Mouse (Mus musculus) heart, embryonic 13.5 days (tissue): ENCODE data around the gene Mapk8ip1. TPM values are rescaled to one million over a fixed set of nuclear protein-coding genes. Genes with fewer than 3 reads are reported as not detected.

Source experiments
- ATAC-seq: fragments of 200-750 bp; cut with Nextera tagmentation; 2 replicates; pipeline ENCODE4 v1.8.0; 2017; ENCODE audit warnings: moderate TSS enrichment; ENCODE audit not compliant: insufficient number of reproducible peaks, low FRiP score, low TSS enrichment; ENCODE audit errors: extremely low read depth
- H3K27ac ChIP-seq: fragments of 300-500 bp; sonication (generic); replicated peaks from 2 replicates; pipeline ENCODE4 v1.5.1; 2015; ENCODE audit warnings: moderate library complexity, mild to moderate bottlenecking, inconsistent platforms
- H3K27me3 ChIP-seq: fragments of 300-500 bp; sonication (generic); replicated peaks from 2 replicates; pipeline ENCODE4 v1.6.1; 2015; ENCODE audit warnings: mild to moderate bottlenecking, inconsistent platforms
- H3K36me3 ChIP-seq: fragments of 300-500 bp; sonication (generic); 2 replicates; pipeline ENCODE4 v1.6.1; 2015; ENCODE audit warnings: mild to moderate bottlenecking, inconsistent platforms
- H3K4me1 ChIP-seq: fragments of 300-500 bp; sonication (generic); 2 replicates; pipeline ENCODE4 v1.6.1; 2015; ENCODE audit warnings: inconsistent platforms
- H3K4me2 ChIP-seq: fragments of 300-500 bp; sonication (generic); 2 replicates; pipeline ENCODE4 v1.6.1; 2015; ENCODE audit warnings: inconsistent platforms, mild to moderate bottlenecking, moderate library complexity
- H3K4me3 ChIP-seq: fragments of 300-500 bp; sonication (generic); 2 replicates; pipeline ENCODE4 v1.5.1; 2015; ENCODE audit warnings: moderate library complexity, mild to moderate bottlenecking, inconsistent platforms
- H3K9ac ChIP-seq: fragments of 300-500 bp; sonication (generic); 2 replicates; pipeline ENCODE4 v1.6.1; 2015; ENCODE audit warnings: inconsistent platforms, mild to moderate bottlenecking, moderate library complexity
- H3K9me3 ChIP-seq: fragments of 300-500 bp; sonication (generic); 2 replicates; pipeline ENCODE4 v1.6.1; 2016; ENCODE audit warnings: inconsistent platforms
- WGBS: fragments of 180-500 bp; shearing (Covaris S2); methylation state at CpG from one replicate; pipeline ENCODE4 v1.1.7; 2015; ENCODE audit warnings: mixed read lengths; 5-methylcytosine and 5-hydroxymethylcytosine counted together
- polyA plus RNA-seq: library from polyadenylated mRNA; unstranded; fragments of >200 nt; fragmentation: Nextera tagmentation; extraction: Ambion mirVana; gene quantifications from 2 replicates; pipeline ENCODE4 v1.2.1, GENCODE M21; 2015

Mapk8ip1 gene
- polyA plus RNA-seq, result 6.5 and 7.5 TPM in 2 replicates

DNA sequence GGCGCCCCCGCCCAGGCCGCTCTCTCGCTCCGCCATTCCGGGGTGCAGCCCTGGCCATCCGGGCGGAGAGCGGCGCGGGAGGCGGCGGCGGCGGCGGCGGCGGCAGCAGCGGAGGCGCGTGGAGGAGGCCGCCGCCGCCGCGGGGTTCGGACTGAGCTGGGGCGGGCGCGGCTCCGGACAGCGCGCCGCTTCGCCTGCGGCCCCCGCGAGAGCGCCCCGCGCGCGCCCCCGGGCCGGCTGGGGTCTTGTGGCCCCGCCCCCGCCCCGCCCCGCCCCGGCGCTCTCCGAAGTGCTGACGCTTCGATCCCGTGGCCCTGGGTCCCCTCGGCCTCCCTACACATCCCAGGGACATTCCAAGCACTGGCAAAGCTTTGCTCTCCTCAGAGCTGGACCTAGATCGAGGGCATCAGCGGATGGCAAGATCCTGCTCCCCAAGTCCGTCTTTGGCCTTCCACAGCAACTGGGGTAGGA is at the start of gene Mapk8ip1:
TSS of gene Mapk8ip1 (minus strand) at position 173 of the 471 bp plus-strand sequence.
- Histone ChIP-seq H3K9me3 (no peaks in the 10 kb centered on the region), H3K4me3 (peak within 1 kb of the TSS; percentile 69), H3K4me2 (peak within 1 kb of the TSS; percentile 96), H3K27ac (no peak within 1 kb of the TSS), H3K9ac (peak within 1 kb of the TSS; percentile 80), H3K27me3 (peaks cover 47% of the 10 kb centered on the region), H3K36me3 (peaks cover 32% of the 10 kb centered on the region), H3K4me1 (peaks cover 7% of the 10 kb centered on the region)
- WGBS, result 4% methylated on average over 27 of the region's 59 CpGs
- ATAC-seq, result peak; percentile 26; the same call in 1 of the 2 replicates

DNA sequence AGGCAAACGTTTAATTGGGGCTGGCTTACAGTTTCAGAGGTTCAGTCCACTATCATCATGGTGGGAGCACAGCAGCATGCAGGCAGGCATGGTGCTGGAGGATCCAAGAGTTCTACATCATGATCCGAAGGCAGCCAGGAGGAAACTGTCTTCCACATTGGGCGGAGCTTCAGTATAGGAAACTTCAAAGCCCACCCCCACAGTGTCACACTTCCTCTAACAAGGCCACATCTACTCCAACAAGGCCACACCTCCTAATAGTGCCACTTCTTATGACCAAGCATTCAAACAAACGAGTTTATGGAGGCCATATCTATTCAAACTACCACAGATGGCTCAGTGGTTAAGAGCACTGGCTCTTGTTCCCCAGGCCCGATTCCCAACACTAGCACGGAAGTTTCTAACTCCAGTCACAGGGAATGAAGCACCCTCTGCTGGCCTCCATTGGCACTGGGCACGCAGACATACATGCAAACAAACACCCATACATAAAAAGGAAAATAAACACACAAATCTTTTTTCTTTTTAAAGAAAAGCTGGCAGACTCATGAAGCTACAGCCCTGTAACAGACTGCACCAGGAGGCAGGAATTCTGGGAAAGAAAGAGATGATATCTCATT is 46.2 kb upstream of the Mapk8ip1 start:
- Histone ChIP-seq H3K9me3 (no peaks in the 10 kb centered on the region), H3K4me3 (no peak overlapping the region), H3K4me2 (no peak overlapping the region), H3K27ac (no peak overlapping the region), H3K4me1 (peaks cover 6% of the 10 kb centered on the region), H3K27me3 (0 out of 2 replicates have a peak, but pooled peaks cover 6% of the 10 kb centered on the region), H3K36me3 (0 out of 2 replicates have a peak, but pooled peaks cover 3% of the 10 kb centered on the region), H3K9ac (no peak overlapping the region)
- ATAC-seq, result no peak
- 67% methylated on average over 7 of the region's 7 CpGs for WGBS

DNA sequence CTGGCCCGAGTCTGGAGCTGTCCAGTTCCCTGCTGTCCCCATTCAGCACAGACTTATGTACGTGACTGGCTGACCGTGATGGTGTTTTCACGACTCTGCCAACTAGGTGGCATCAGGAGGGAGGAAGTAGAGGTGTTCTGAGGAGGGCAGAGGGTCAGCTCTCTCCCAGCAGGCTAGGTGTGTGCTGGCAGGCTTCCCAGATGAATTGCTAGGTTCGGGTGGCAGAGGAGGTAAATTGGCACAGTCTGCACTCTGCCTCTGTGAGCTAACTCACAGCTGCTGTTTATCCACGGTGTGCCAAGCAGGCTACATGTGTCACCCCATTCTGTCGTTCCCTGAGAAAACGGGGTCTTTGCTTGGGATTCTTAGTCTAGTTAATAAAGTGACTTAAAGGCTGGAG is 45.6 kb upstream of the Mapk8ip1 start:
- WGBS, result 74% methylated on average over 8 of the region's 8 CpGs
- Histone ChIP-seq H3K27ac (no peak overlapping the region), H3K36me3 (no peaks in the 10 kb centered on the region), H3K27me3 (0 out of 2 replicates have a peak, but pooled peaks cover 6% of the 10 kb centered on the region), H3K9ac (no peak overlapping the region), H3K9me3 (no peaks in the 10 kb centered on the region), H3K4me1 (peaks cover 11% of the 10 kb centered on the region), H3K4me3 (no peak overlapping the region), H3K4me2 (no peak overlapping the region)
- ATAC-seq, result no peak

DNA sequence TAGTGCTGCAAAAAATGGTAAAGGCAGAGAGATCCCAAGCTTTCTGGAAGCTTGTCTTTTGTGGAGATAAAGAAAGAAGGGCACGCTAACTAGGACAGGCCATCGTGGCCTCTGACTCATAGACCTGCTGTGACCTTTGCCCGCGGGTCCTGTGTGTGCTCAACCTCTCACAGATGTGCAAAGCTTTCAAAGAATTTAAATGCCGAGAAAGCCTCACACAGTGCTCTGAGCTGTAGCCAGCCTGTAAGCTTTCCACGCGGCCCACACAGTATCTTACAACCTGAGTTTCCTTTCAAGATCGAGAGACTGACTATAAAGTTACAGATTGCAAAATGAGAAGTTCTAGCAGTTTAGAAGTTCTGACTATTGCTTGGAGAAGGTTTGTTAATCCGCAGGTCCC is 44.8 kb upstream of the Mapk8ip1 start:
- 57% methylated on average over 9 of the region's 9 CpGs for WGBS
- Histone ChIP-seq H3K4me1 (peaks cover 11% of the 10 kb centered on the region), H3K27me3 (0 out of 2 replicates have a peak, but pooled peaks cover 6% of the 10 kb centered on the region), H3K27ac (no peak overlapping the region), H3K9ac (no peak overlapping the region), H3K4me2 (no peak overlapping the region), H3K36me3 (no peaks in the 10 kb centered on the region), H3K4me3 (no peak overlapping the region), H3K9me3 (no peaks in the 10 kb centered on the region)
- no peak for ATAC-seq

DNA sequence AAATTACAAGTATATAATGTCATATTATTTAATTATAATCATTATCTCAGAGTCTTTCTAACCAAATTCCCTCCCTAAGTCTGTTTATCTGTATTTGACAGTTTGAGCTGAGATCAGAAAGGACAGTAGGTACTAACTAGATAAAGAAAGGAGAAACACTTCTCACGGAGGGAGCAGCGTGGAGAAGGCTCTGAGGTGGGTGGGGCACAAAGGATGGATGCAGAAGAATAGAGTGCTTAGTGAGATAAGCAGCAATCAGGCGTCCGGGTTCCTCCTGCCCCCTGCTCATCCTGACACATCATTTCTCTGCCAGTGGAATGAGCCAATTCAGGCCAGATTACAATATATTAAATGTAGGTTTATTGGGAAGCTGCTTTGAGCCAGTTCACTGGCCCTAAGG is 43.3 kb upstream of the Mapk8ip1 start:
- no peak overlapping the region for H3K27ac ChIP-seq
- peaks cover 11% of the 10 kb centered on the region for H3K4me1 ChIP-seq
- H3K9ac ChIP-seq, result no peak overlapping the region
- H3K9me3 ChIP-seq, result no peaks in the 10 kb centered on the region
- 23% methylated on average over 4 of the region's 4 CpGs for WGBS
- no peak overlapping the region for H3K4me2 ChIP-seq
- ATAC-seq, result no peak
- no peaks in the 10 kb centered on the region for H3K36me3 ChIP-seq
- no peak overlapping the region for H3K4me3 ChIP-seq
- peaks cover 5% of the 10 kb centered on the region for H3K27me3 ChIP-seq

DNA sequence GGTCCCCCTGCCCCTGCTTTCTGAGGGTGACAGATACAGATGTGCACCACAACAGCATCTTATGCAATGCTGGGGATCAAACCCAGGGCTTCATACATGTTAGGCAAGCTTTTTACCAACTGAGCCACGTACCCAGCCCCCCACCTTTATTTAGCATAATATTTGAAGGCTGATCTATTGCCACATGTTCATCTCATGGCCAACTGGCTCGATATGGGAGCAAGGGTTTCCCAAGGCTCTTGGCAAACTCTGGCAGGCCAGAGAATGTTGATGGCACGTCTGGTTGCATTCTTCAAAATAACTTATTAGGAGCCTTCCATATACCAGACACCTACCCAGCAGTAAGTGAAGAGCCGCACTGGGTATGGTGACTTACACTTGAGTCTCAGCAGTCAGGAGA is 42.2 kb upstream of the Mapk8ip1 start:
- Histone ChIP-seq H3K4me1 (peaks cover 11% of the 10 kb centered on the region), H3K27me3 (peaks cover 9% of the 10 kb centered on the region), H3K36me3 (no peaks in the 10 kb centered on the region), H3K9ac (no peak overlapping the region), H3K4me3 (no peak overlapping the region), H3K9me3 (no peaks in the 10 kb centered on the region), H3K4me2 (no peak overlapping the region), H3K27ac (no peak overlapping the region)
- 78% methylated on average over 4 of the region's 4 CpGs for WGBS
- no peak for ATAC-seq

DNA sequence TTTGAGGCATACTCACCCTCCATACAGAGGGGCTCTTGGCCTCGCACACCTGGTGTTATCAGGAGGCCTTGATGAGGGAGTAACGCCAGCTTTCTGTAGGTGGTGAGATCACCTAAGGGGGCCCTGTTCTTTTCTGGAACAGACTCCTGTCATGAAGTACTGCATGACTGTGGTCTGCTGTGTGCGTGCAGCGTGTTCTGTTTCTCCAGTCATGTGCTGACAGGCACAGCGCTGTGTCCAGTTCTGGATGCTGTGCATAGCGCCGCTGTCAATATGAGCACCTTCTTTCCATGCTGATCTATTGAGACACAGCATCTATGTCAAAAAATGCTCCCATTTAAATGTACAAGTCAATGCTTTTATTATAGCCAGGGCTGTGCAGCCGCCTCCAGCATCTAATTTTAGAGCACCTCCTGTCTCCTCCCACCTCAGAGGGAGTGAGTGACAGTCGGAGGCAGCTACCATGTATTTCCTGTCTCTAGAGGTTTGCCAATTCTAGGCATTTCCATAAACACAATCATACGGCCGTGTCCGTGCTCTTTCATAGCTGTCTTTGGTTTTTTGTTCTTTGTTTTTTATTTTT is 41.4 kb upstream of the Mapk8ip1 start:
- 49% methylated on average over 12 of the region's 12 CpGs for WGBS

DNA sequence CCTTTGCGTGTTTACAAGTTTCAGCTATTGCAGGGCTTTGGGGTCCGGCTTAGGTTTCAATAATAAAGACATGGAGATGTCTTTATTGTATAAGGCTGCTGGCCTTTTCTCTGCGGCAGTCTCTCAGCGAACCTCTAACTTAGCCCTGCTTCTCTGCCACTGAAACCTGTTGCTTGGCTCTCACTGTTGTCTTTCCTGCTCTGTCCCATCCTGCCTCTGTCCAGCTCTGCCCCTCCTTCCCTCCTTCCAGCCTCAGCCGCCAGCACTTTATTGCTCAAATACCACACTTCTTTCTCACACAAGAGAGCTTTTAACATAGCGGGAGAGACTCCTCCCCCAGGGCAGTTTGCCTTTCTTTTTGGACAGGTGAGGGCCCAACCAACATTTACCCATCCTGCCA is 39.4 kb upstream of the Mapk8ip1 start:
- no peak overlapping the region for H3K27ac ChIP-seq
- no peak overlapping the region for H3K9ac ChIP-seq
- no peaks in the 10 kb centered on the region for H3K36me3 ChIP-seq
- ATAC-seq, result no peak
- H3K27me3 ChIP-seq, result peaks cover 14% of the 10 kb centered on the region
- no peak overlapping the region for H3K4me3 ChIP-seq
- WGBS, result 63% methylated on average over 6 of the region's 6 CpGs
- no peaks in the 10 kb centered on the region for H3K9me3 ChIP-seq
- H3K4me1 ChIP-seq, result peaks cover 11% of the 10 kb centered on the region
- no peak overlapping the region for H3K4me2 ChIP-seq

More for the DNA sequence above, 41.4 kb upstream of the Mapk8ip1 start:
- H3K27ac ChIP-seq, result 0 out of 2 replicates have a peak overlapping the region, but pooled peaks have one; percentile 36
- H3K27me3 ChIP-seq, result peaks cover 9% of the 10 kb centered on the region
- H3K9ac ChIP-seq, result 0 out of 2 replicates have a peak overlapping the region, but pooled peaks have one; percentile 1
- no peaks in the 10 kb centered on the region for H3K9me3 ChIP-seq
- peaks cover 11% of the 10 kb centered on the region for H3K4me1 ChIP-seq
- no peaks in the 10 kb centered on the region for H3K36me3 ChIP-seq
- H3K4me3 ChIP-seq, result no peak overlapping the region
- ATAC-seq, result no peak
- H3K4me2 ChIP-seq, result peak overlapping the region; percentile 42

DNA sequence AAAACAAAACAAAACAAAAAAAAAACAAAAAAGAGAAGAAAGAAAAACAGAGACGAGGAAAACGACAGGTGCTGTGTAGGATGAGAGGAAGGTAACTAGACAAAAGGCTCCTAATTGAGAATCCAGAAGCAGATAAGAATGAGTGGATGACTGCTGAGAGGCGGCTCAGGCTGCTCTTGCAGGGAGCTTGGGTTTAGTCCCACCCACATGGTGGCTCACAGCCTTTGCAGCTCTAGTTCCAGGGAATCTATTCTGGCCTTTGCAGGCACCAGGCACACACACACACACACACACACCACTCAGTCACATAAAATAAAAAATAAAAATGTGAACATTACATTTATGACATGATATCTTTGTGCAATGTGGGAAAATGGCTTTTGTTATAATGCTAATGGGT is 37.5 kb upstream of the Mapk8ip1 start:
- H3K4me2 ChIP-seq, result no peak overlapping the region
- no peak overlapping the region for H3K27ac ChIP-seq
- no peaks in the 10 kb centered on the region for H3K9me3 ChIP-seq
- no peak overlapping the region for H3K9ac ChIP-seq
- H3K27me3 ChIP-seq, result peaks cover 22% of the 10 kb centered on the region
- 45% methylated on average over 3 of the region's 3 CpGs for WGBS
- H3K4me3 ChIP-seq, result no peak overlapping the region
- no peak for ATAC-seq
- H3K4me1 ChIP-seq, result peaks cover 20% of the 10 kb centered on the region
- H3K36me3 ChIP-seq, result no peaks in the 10 kb centered on the region

DNA sequence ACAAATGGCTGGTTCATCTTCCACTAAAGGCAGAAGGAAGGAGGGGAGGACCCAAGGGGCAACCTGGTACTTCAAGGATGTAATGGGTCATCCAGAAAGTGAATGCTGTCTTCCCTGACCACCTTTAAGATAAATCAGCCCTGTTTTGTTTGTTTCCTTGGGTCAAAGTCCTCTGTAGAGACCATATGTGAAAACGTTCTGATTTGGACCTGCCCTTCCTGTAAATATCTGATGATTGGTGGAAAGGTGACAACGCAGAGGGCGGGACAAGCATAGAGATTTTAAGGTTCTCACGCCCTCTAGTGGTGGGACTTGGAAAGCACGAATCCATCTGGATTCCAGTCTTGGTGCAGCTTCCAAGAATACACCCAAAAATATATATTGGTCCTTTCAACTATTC is 36.8 kb upstream of the Mapk8ip1 start:
- Histone ChIP-seq H3K27me3 (peaks cover 22% of the 10 kb centered on the region), H3K9ac (no peak overlapping the region), H3K27ac (no peak overlapping the region), H3K4me3 (peak overlapping the region; percentile 24; the same call in 1 of the 2 replicates), H3K4me2 (peak overlapping the region; percentile 58), H3K9me3 (no peaks in the 10 kb centered on the region), H3K36me3 (no peaks in the 10 kb centered on the region), H3K4me1 (peaks cover 26% of the 10 kb centered on the region)
- ATAC-seq, result no peak
- under 1% methylated on average over 5 of the region's 5 CpGs for WGBS

DNA sequence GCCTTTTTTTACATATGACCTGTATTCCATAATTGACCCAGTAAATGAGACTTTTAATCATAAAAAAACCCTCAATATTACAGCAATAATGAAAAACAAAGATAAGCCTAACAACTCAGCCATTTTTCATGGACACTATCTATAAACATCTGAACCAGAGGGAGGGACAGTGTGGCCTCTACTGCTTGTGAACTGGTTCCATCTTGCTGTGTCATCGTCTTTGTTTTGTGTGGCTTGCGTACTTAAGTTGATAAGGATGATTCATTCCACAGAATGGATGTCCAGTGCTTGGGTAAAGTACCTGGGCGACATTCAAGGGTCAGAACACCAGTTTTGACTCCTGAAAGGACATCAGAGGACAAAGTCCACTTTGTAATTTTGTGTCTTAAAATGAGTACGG is 36.3 kb upstream of the Mapk8ip1 start:
- Histone ChIP-seq H3K36me3 (no peaks in the 10 kb centered on the region), H3K27me3 (peaks cover 22% of the 10 kb centered on the region), H3K4me2 (peak overlapping the region; percentile 58; the same call in 1 of the 2 replicates), H3K27ac (no peak overlapping the region), H3K9me3 (no peaks in the 10 kb centered on the region), H3K9ac (no peak overlapping the region), H3K4me1 (peaks cover 26% of the 10 kb centered on the region), H3K4me3 (no peak overlapping the region)
- 71% methylated on average over 4 of the region's 4 CpGs for WGBS
- no peak for ATAC-seq
